Comparison of ENCODE assay signal across 8 mouse cellular contexts in the genomic region with DNA sequence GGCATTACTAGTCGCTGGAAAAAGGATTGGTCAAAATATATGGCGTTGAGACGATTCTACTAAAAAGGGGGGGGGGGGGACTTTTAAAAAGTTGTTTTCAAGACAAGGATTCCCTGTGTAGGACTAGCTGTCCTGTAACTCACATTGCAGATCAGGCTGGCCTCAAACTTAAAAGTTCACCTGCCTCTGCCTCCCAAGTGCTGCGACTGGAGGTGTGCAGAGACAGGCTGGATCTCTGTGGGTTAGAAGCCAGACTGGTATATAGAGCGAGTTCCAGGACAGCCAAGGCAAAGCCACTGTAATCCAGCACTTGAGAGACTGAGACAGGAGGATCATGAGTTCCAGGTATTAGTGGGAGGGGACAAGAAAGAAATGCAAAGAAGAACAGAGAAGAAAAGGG. TPM values are rescaled to one million over a fixed set of nuclear protein-coding genes. Genes with fewer than 3 reads are reported as not detected.
A peak's percentile ranks its signal among the peaks of the same experiment; 100 is the strongest.
DNase-seq lines count a peak whose midpoint lies in the region; ATAC-seq and TF ChIP-seq lines count a peak whose summit lies in the region.

No protein-coding gene starts in this region.

- 21% methylated on average over 5 of the region's 5 CpGs for WGBS in heart, embryonic 10.5 days
- 21% methylated on average over 5 of the region's 5 CpGs for WGBS in hindbrain, embryonic 11.5 days
- 19% methylated on average over 5 of the region's 5 CpGs for WGBS in midbrain, embryonic 13.5 days

- H3K4me1 ChIP-seq in heart, embryonic 10.5 days = peaks cover 17% of the 10 kb centered on the region
- peaks cover 21% of the 10 kb centered on the region for H3K4me1 ChIP-seq in bone marrow macrophage, adult 2 months (ENCODE audit: control insufficient read depth, insufficient read depth, low read length)
- H3K4me1 ChIP-seq in hindbrain, embryonic 11.5 days (replicated peaks; ENCODE audit: control insufficient read depth, insufficient read depth, low read length) = no peaks in the 10 kb centered on the region; the same call in 1 of the 2 replicates
- peaks cover 24% of the 10 kb centered on the region for H3K4me1 ChIP-seq in midbrain, embryonic 13.5 days (replicated peaks)

- H3K27ac ChIP-seq in heart, embryonic 10.5 days = peak overlapping the region; percentile 98
- no peak overlapping the region for H3K27ac ChIP-seq in bone marrow macrophage, adult 2 months (ENCODE audit: insufficient read depth, low read depth, low read length)
- peak overlapping the region; percentile 39; the same call in 1 of the 2 replicates for H3K27ac ChIP-seq in hindbrain, embryonic 11.5 days (ENCODE audit: low read depth, low read length)
- peak overlapping the region; percentile 95 for H3K27ac ChIP-seq in midbrain, embryonic 13.5 days

- peak overlapping the region; percentile 46 for H3K4me2 ChIP-seq in hindbrain, embryonic 11.5 days (replicated peaks; ENCODE audit: low read depth, low read length)
- H3K4me2 ChIP-seq in midbrain, embryonic 13.5 days (replicated peaks) = peak overlapping the region; percentile 58

- no peak for DNase-seq in heart, embryonic 10.5 days (ENCODE audit: low spot score)
- no peak for DNase-seq in heart, adult 18-20 months
- peak; percentile 18 for DNase-seq in hindbrain, embryonic 11.5 days (ENCODE audit: low spot score)
- DNase-seq in frontal cortex, postnatal 14 days (ENCODE audit: low spot score in 2 of 2) = no peak
- no peak for DNase-seq in thymus, adult 18-20 months
- DNase-seq in frontal cortex, postnatal 10 days (ENCODE audit: low spot score in 2 of 2) = no peak

- no peaks in the 10 kb centered on the region for H3K36me3 ChIP-seq in heart, embryonic 10.5 days
- no peaks in the 10 kb centered on the region for H3K36me3 ChIP-seq in hindbrain, embryonic 11.5 days (ENCODE audit: control insufficient read depth, insufficient read depth, low read length)
- no peaks in the 10 kb centered on the region for H3K36me3 ChIP-seq in midbrain, embryonic 13.5 days

- H3K9ac ChIP-seq in hindbrain, embryonic 11.5 days (ENCODE audit: low read depth, low read length) = peak overlapping the region; percentile 96
- peak overlapping the region; percentile 97 for H3K9ac ChIP-seq in midbrain, embryonic 13.5 days (replicated peaks)

- no peak for TF ChIP-seq CTCF in bone marrow macrophage, adult 2 months (IDR thresholded peaks at IDR 0.05; ENCODE audit: low read depth, low read length)

- TF ChIP-seq POLR2A in bone marrow macrophage, adult 2 months (IDR thresholded peaks at IDR 0.05; ENCODE audit: borderline replicate concordance, low read depth, low read length) = no peak

- peak; percentile 56 for ATAC-seq in hindbrain, embryonic 11.5 days (ENCODE audit: low FRiP score)
- peak; percentile 43 for ATAC-seq in midbrain, embryonic 13.5 days

- no peaks in the 10 kb centered on the region for H3K27me3 ChIP-seq in heart, embryonic 10.5 days (ENCODE audit: insufficient read depth, poor library complexity, severe bottlenecking)
- H3K27me3 ChIP-seq in hindbrain, embryonic 11.5 days (ENCODE audit: control insufficient read depth, insufficient read depth, low read length) = peaks cover 3% of the 10 kb centered on the region
- peaks cover 7% of the 10 kb centered on the region; the same call in 1 of the 2 replicates for H3K27me3 ChIP-seq in midbrain, embryonic 13.5 days

- H3K9me3 ChIP-seq in heart, embryonic 10.5 days = no peaks in the 10 kb centered on the region
- no peaks in the 10 kb centered on the region for H3K9me3 ChIP-seq in hindbrain, embryonic 11.5 days (ENCODE audit: control insufficient read depth, low read length)
- H3K9me3 ChIP-seq in midbrain, embryonic 13.5 days = no peaks in the 10 kb centered on the region

- H3K4me3 ChIP-seq in heart, embryonic 10.5 days = peak overlapping the region; percentile 90
- H3K4me3 ChIP-seq in bone marrow macrophage, adult 2 months (ENCODE audit: insufficient read depth, low read length) = peak overlapping the region; percentile 99
- H3K4me3 ChIP-seq in hindbrain, embryonic 11.5 days (ENCODE audit: low read depth, low read length) = peak overlapping the region; percentile 96
- H3K4me3 ChIP-seq in midbrain, embryonic 13.5 days (replicated peaks) = peak overlapping the region; percentile 93

RNA-seq across cellular contexts. Expression of a gene that starts 0.6 kb away (rescaled TPM):
- 22.2 and 23.8 TPM in 2 replicates for polyA plus RNA-seq in heart, embryonic 10.5 days (2016; fragmentation: Nextera tagmentation; extraction: Ambion mirVana)
- 1 to 10 TPM; 8.8 to 9.1 TPM for total RNA-seq in heart, adult 18-20 months (2021)
- polyA plus RNA-seq in bone marrow macrophage, adult 2 months (2012; ENCODE audit: insufficient read depth, insufficient read length, missing spikeins) = 11.4 and 13.2 TPM in 2 replicates
- 26.7 and 34.1 TPM in 2 replicates for polyA plus RNA-seq in hindbrain, embryonic 11.5 days (2014; fragmentation: Nextera tagmentation; extraction: Ambion mirVana)
- polyA plus RNA-seq in midbrain, embryonic 13.5 days (2015; fragmentation: Nextera tagmentation; extraction: Ambion mirVana) = 33.4 and 35.6 TPM in 2 replicates
